Mouse (Mus musculus) megakaryocyte, adult 5-6 weeks (primary cell): ENCODE measurements around the gene Fhad1. TPM values are rescaled to one million over a fixed set of nuclear protein-coding genes. Genes with fewer than 3 reads are reported as not detected.

Experiments used
- ATAC-seq: 2 replicates; pipeline ENCODE4 v1.8.0; 2016; ENCODE audit warnings: mild to moderate bottlenecking, inconsistent platforms; ENCODE audit not compliant: poor library complexity, severe bottlenecking
- total RNA-seq, 2 experiments: library from RNA; stranded (forward) in 1 of 2; stranded (reverse) in 1 of 2; fragments of 153-499, 151-499 nt in 1 of 2; fragments of 221-1000, 200-1000 nt in 1 of 2; gene quantifications; 2 replicates each; pipeline versions ENCODE4 v1.2.3 to v1.2.4; 2015 to 2017

The Fhad1 gene
- total RNA-seq, 2 experiments from 2014 or later, result not detected

DNA sequence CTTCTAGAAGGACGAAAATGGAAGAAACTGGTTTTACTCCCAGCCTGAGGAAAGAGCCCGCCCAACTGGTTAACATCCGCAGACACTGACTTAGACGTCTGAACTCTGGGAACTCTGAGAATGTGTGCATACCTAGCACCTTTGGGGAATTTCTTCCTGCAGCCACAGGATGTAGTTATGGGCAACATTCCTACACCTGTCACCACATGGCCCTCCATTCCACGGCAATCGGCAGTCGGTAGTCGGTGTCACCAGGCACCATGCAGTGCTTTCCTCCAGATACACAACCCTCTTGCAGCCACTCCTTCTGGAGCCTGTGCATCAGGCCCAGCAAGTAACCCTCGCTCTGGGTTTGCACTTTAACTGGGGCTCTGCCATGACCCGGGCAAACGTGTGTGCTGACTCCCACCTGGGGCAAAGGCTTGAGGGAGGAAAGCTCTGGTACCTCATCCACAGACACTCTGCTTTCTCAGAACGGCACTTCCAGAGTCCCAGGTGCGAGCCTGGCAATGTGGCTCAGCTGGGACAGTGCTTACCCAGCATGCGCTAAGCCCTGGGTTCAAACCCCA, 30.8 kb upstream of the Fhad1 start:
- ATAC-seq, result no peak

- no peak for ATAC-seq
Observed at GRCm38 (mm10) chr4:142044452-142044851, 29.6 kb upstream of the Fhad1 start.

DNA sequence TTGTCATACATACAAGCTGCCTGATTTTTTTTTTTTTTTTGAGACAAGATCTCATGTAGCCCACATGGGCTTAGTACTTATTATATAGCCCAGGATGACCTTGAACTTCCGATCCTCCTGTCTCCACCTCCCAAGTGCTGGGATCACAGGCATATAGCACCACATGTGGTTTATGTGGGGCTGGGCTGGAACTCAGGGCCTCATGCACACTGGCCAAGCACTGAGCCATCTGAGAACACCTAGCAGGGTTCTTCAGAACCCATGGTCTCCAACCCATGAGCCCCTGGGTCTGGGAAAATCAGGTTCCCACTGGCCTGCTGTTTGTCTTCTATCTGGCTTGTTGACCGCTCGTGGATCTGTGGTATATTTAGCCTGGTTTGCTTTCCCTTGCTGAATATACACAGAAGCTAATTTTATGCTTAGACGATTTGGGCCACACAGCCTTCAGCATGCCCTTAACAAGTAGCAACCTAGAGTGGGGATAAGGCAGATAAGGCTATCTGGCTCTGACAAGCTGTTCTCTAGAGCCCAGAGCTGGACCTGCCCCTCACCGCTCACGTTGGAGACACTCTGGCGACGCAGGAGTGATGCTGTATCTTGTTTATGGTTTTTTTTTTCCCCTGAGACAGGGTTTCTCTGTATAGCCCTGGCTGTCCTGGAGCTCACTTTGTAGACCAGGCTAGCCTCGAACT, 24.9 kb upstream of the Fhad1 start:
- no peak for ATAC-seq

DNA sequence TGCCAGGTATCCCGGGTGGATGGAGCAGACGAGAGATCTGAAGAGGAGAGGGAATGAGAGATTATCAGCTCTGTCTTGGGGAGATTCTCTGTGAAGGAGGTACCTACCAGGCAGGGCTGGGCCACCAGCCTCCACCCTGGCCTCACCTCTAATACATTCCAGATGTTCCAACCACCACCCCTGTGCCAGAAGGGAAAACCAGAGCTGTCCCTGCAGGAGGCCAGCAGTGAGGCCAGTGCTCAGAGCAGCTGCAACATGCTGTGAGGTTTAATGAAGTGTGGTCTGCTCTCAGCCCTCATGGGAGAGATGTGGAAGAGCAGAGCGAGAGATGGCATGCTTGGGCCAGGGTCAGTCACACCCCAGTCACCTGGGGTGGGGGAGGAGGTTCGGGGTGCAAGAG, 23.0 kb upstream of the Fhad1 start:
- ATAC-seq, result no peak

GRCm38 (mm10) chr4:142028533-142028932, 13.7 kb upstream of the Fhad1 start:
- ATAC-seq, result no peak

- no peak for ATAC-seq
Observed at GRCm38 (mm10) chr4:142026965-142027364, 12.1 kb upstream of the Fhad1 start.

DNA sequence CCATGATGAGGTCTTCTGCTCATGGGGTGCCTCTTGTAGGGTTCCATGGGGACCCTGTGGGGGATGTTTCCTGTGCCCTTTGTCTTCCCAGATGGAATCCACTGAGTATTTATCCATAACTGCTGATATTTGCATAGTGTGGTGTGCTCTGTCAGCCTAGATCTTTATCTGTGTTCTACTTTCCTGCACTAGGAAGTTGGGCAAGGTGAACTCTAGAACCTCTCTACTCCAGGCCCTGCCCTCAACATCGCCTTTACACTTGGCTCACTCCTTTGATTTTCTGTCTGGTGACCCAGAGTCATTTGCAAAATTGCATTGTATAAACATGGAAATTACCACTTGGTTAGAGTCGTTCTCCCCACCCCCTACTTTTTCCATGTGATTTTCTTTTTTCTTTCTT, 9.7 kb upstream of the Fhad1 start:
- no peak for ATAC-seq

GRCm38 (mm10) chr4:142023166-142023565, 8.3 kb upstream of the Fhad1 start:
- peak; percentile 85 for ATAC-seq

- peak; percentile 83 for ATAC-seq
Observed at GRCm38 (mm10) chr4:142017686-142018085, 2.8 kb upstream of the Fhad1 start.

DNA sequence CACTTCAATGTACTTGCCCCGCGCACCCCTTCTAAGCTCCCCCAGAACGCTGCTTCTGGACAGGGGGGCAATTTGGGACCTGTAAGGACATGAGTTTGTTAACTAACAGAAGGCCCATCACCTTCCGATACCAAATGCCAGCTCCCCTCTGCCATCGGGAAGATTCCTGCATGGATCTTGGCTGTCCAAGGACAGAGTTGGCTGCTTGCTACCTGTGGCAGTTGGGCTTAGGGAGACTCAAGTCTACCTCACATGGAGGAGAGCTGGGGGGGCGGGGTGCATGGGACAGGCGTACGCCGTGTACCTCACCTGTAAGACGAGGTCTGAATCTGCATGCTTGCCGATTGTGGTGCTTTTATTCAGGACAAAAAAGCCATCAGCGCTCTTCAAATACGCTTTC, 3.6 kb downstream of the Fhad1 start:
- ATAC-seq, result no peak

GRCm38 (mm10) chr4:142010441-142010840, 4.4 kb downstream of the Fhad1 start:
- peak; percentile 50; the same call in 1 of the 2 replicates for ATAC-seq

GRCm38 (mm10) chr4:142008206-142008605, 6.7 kb downstream of the Fhad1 start:
- ATAC-seq, result no peak

DNA sequence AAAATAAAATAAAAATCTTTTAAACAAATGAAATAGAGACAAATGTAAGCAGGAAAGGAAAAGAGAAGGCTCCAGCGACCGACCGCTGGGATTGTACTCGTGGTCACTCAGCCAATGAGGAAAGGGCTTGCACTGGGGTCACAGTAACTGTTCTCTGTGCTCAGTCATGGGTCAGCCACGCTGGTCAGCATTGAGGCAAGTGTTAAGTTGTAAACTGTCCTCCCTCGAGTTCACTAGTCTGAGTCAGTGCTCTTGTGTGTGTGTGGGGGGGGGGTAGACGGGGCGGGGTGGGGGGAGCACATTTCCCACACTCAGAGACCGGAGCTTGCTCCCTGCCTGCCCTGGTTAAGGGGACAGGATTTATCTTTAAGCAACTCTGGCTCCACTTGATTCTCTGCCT, 14.3 kb downstream of the Fhad1 start:
- no peak for ATAC-seq

DNA sequence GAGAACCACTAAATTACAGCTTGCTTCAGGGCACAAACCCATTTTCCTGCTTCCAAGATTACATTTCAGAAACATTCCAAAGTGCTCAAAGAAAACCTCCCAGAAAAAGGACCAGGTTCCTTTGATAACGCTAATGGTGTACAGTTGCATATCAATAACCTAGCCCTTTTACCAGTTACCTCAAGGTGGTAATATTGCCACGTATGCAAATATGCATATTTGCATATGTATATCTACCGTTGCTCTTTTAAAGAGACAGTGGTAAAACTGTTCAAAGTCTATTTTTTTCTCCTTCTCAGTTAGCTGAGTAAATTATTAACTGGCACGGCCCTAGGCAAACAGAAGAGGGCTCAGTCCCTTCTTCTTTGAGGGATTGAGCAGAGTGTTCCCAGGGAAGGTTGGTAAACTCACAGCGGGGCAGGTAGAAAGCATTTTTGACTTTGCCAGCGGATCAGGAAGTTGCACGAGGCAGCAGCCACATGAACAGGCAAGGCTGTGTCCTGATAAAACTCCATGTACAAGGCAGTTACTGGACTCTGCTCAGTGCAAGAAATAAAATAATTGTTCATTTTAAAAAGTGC, 15.3 kb downstream of the Fhad1 start:
- no peak for ATAC-seq

- ATAC-seq, result peak; percentile 45
Observed at GRCm38 (mm10) chr4:141998282-141998821, 16.5 kb downstream of the Fhad1 start.

- ATAC-seq, result no peak
Observed at GRCm38 (mm10) chr4:141996880-141997279, 18.0 kb downstream of the Fhad1 start.

- no peak for ATAC-seq
Observed at GRCm38 (mm10) chr4:141996086-141996485, 18.8 kb downstream of the Fhad1 start.

DNA sequence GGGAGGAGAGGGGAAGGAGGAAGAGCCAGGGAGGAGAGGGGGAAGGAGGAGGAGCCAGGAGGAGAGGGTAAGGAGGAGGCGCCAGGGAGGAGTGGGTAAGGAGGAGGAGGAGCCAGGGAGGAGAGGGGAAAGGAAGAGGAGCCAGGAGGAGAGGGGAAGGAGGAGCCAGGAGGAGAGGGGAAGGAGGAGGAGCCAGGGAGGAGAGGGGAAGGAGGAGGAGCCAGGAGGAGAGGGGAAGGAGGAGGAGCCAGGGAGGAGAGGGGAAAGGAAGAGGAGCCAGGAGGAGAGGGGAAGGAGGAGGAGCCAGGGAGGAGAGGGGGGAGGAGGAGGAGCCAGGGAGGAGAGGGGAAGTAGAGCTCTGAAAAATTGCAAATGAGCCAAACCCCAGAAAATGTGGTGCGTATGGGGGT, 20.8 kb downstream of the Fhad1 start:
- ATAC-seq, result peak; percentile 86

DNA sequence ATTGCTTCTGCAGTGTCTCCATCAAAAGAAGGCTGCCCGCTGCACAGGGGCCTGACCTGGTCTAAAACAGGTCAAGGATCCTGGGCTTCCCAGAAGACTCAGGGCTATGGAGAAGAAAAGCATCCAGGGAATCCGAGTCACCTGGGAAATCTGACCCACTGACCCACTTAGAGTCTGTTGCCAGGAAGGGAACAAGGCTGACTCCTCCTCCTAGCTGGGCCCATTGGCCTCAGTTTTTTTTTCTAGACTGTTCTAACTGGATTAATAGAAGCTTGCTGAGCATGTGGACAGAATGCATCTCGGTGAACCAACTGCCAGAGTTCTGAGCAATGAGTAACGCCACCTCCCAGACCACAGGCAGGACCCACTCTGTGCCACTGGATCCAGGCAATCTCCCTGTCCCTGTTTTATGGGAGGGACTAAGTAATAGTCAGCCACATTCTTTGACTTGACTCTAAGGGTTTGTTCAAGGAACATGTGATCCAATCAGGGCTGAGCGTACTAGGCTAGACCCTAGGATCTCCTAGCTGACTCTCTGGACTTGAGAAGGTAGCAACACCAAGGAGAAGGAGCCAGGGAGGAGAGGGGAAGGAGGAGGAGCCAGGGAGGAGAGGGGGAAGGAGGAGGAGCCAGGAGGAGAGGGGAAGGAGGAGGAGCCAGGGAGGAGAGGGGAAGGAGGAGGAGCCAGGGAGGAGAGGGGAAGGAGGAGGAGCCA, 21.4 kb downstream of the Fhad1 start:
- peak; percentile 11; the same call in 1 of the 2 replicates for ATAC-seq

DNA sequence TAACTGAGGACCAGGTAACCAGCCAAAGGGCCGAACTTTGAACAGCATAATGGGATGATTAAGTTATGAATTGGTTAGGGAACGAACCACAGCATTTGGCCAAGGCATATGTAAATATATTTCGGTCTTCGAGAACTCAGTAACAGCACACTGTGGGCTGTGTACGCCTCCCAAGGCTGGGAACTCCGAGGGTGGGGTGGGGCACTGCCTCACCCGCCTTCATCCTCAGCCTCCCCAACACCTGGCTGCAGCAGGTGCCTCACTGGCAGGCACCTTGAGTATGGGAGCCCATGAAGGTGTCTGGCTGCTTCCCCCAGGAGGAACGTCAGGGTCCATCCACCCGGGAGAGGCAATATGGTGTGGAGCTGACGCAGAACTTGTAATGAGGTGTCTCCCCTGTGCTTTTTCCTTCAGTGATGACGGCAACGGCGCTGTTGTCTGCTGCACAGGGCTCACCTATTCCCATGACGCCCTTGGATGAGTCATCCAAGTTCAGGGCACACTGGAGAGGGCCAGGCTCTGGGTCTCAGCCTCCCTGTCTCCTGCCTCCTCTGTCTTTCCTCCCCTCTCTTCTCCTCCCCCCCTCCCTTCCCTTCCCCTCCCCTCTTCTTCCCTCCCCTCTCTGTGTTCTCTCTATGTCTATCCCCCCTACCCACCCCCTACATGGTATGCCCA, 22.2 kb downstream of the Fhad1 start:
- no peak for ATAC-seq

- 0 out of 2 replicates have a peak, but pooled peaks have one; percentile 24 for ATAC-seq
Observed at GRCm38 (mm10) chr4:141988178-141988577, 26.7 kb downstream of the Fhad1 start.
